Mouse (Mus musculus) stomach, embryonic 15.5 days (tissue): Measurements from ENCODE around the gene Smim24. TPM values are rescaled to one million over a fixed set of nuclear protein-coding genes. Genes with fewer than 3 reads are reported as not detected.

Experiments used
- ATAC-seq: fragments of 200-750 bp; cut with Nextera tagmentation; 2 replicates; pipeline ENCODE4 v1.8.0; 2017; ENCODE audit warnings: low read depth, moderate number of reproducible peaks, moderate TSS enrichment; ENCODE audit not compliant: insufficient read depth, low FRiP score
- H3K27ac ChIP-seq: fragments of 300-500 bp; sonication (generic); 2 replicates; pipeline ENCODE4 v1.5.1; 2015; ENCODE audit warnings: mild to moderate bottlenecking, inconsistent platforms
- H3K27me3 ChIP-seq: fragments of 300-500 bp; sonication (generic); replicated peaks from 2 replicates; pipeline ENCODE4 v1.6.1; 2015; ENCODE audit warnings: inconsistent platforms
- H3K36me3 ChIP-seq: fragments of 300-500 bp; sonication (generic); 2 replicates; pipeline ENCODE4 v1.6.1; 2015; ENCODE audit warnings: inconsistent platforms
- H3K4me1 ChIP-seq: fragments of 300-500 bp; sonication (generic); 2 replicates; pipeline ENCODE4 v1.6.1; 2015; ENCODE audit warnings: inconsistent platforms
- H3K4me2 ChIP-seq: fragments of 300-500 bp; sonication (generic); 2 replicates; pipeline ENCODE4 v1.6.1; 2015; ENCODE audit warnings: mild to moderate bottlenecking, inconsistent platforms
- H3K4me3 ChIP-seq: fragments of 300-500 bp; sonication (generic); replicated peaks from 2 replicates; pipeline ENCODE4 v1.5.1; 2015; ENCODE audit warnings: inconsistent platforms
- H3K9ac ChIP-seq: fragments of 300-500 bp; sonication (generic); 2 replicates; pipeline ENCODE4 v1.6.1; 2015; ENCODE audit warnings: inconsistent platforms
- H3K9me3 ChIP-seq: fragments of 300-500 bp; sonication (generic); 2 replicates; pipeline ENCODE4 v1.6.1; 2016; ENCODE audit warnings: inconsistent platforms
- WGBS: fragments of 180-500 bp; shearing (Covaris S2); methylation state at CpG from one replicate; pipeline ENCODE4 v1.1.7; 2015; 5-methylcytosine and 5-hydroxymethylcytosine counted together
- polyA plus RNA-seq: library from polyadenylated mRNA; unstranded; fragments of >200 nt; fragmentation: Nextera tagmentation; extraction: Ambion mirVana; gene quantifications from 2 replicates; pipeline ENCODE4 v1.2.1, GENCODE M21; 2015

Smim24 gene
- polyA plus RNA-seq, 1 experiment from 2014 or later: 59.5 TPM

DNA sequence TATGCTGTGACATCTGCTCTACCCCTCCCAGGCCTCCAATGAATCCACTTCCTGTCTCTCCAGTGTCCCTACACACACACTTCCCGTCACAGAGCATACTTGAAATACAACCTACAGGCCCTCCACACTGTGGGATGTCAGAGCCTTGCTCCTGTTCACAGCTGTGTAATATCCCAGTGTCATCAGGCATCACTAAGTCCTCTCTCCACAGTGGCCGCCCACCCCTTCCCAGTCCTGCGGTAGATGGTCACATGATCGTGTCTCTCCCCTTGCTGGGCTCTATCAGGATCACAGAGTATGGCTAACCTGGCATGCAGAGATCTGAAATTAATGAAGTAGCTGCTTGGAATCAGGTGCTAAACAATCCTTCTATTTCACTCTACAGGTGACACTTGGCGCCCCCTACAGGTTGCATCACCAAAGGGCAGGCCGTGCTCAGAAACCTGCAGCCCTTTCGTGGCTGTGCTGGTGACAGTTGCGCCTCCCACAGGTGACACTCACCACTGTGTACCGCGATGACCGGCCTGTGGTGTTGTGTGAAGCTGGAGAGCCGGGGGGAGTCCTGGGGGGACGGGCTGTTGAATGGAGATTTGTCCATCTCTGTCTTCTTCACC lies 12.8 kb downstream of the Smim24 start:
- H3K4me1 ChIP-seq: peaks cover 66% of the 10 kb centered on the region

DNA sequence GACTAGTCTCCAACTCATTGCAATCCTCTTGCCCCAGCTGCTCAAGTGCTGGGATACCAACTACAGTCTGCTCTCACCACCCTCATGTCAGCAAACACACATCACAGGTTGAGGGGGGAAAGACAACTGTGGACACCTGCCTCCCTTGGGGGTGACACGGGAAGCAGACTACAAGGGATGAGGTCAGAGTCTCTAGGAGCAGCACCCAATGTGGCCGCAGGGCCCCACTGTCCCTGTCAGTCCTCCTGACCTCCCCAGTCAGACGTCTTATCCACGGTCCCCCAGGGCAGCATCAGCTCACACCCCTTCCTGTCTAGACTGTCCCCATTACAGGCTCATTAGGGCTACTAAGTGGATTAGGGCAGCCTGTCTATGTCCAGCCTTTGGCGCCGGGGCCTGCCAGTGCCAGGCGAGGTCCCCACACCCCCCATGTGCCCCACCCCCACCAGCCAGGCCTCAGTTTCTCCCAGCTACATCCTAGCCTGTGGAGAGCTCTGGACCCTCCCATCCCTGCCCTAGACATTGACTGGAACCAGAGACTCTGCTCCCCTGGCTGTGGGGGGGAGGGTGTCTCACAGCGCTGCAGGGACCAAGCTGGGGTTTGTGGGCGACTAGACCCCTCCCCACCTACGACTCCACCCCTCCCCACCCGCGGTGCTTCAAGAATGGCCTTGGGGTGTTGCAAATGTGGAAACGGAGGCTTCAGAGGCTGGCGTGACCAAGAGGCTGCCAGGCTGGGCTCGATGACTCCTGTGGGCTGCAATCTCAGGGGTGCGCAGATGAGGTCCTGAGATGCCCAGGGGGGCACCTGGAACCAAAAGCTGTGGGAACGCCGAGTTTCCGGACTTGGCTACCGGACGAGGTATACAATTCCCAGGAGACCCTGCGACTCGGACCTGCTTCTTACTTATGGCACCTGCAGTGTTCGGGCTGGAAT lies 13.9 kb downstream of the Smim24 start:
- 0 out of 2 replicates have a peak, but pooled peaks cover 4% of the 10 kb centered on the region for H3K27me3 ChIP-seq
- peaks cover 19% of the 10 kb centered on the region; the same call in 1 of the 2 replicates for H3K36me3 ChIP-seq
- peak overlapping the region; percentile 38 for H3K4me2 ChIP-seq
- H3K27ac ChIP-seq: no peak overlapping the region
- peaks cover 69% of the 10 kb centered on the region for H3K4me1 ChIP-seq
- no peaks in the 10 kb centered on the region for H3K9me3 ChIP-seq
- ATAC-seq: no peak
- H3K9ac ChIP-seq: no peak overlapping the region
- H3K4me3 ChIP-seq: peak overlapping the region; percentile 16
- WGBS: 51% methylated on average over 24 of the region's 24 CpGs

More for the DNA sequence above, 12.8 kb downstream of the Smim24 start:
- H3K36me3 ChIP-seq: peaks cover 21% of the 10 kb centered on the region; the same call in 1 of the 2 replicates
- peak overlapping the region; percentile 4; the same call in 1 of the 2 replicates for H3K27ac ChIP-seq
- H3K9me3 ChIP-seq: no peaks in the 10 kb centered on the region
- ATAC-seq: no peak
- WGBS: 49% methylated on average over 13 of the region's 13 CpGs
- 0 out of 2 replicates have a peak, but pooled peaks cover 4% of the 10 kb centered on the region for H3K27me3 ChIP-seq
- no peak overlapping the region for H3K4me3 ChIP-seq
- H3K9ac ChIP-seq: no peak overlapping the region
- no peak overlapping the region for H3K4me2 ChIP-seq

DNA sequence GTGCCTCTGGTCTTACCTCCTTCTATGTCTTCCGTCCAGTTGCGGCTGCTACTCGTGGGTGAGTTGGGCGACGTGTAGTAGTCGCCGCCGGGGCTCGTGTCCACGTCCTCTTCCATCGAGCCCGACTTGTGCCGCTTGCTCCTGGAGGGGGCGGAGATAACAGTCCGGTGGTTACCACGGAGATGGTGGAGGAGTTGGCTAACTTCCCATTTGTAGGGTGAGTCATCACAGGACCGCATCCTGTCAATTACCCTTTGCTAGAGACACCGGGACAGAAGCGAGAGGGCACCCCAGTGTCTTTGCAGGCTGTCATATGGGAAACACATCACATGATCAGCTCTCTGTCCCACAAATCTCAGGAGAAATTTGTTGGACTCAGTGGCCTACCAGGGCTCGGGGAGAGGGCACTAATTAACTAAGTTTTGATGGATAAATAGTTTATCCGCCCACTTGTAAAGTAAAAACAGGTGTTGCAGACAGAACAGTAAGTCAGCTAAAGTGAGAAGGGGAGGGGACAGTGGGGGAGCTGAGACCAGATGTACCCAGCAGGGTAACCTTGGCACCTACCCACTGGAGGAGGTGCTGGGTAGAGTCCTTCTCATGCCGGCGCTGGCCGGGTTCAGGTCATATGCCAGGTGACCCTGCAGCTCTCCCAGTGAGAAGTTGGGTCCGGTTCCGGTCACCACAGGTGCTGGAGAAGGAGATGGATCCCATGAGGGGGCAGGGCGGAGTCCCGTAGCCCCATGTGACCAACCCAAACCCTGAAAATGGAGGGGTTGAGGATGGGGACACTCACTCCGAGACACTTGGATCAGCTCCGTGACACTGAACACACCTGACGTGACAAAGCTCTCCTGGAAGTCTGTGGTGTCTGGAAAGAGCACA lies 14.9 kb downstream of the Smim24 start:
- 29% methylated on average over 31 of the region's 31 CpGs for WGBS
- Histone ChIP-seq H3K9me3 (no peaks in the 10 kb centered on the region), H3K4me3 (peak overlapping the region; percentile 16), H3K4me2 (peak overlapping the region; percentile 38), H3K36me3 (peaks cover 19% of the 10 kb centered on the region; the same call in 1 of the 2 replicates), H3K27me3 (0 out of 2 replicates have a peak, but pooled peaks cover 4% of the 10 kb centered on the region), H3K9ac (no peak overlapping the region), H3K4me1 (peaks cover 69% of the 10 kb centered on the region), H3K27ac (0 out of 2 replicates have a peak overlapping the region, but pooled peaks have one; percentile 3)
- ATAC-seq: no peak

DNA sequence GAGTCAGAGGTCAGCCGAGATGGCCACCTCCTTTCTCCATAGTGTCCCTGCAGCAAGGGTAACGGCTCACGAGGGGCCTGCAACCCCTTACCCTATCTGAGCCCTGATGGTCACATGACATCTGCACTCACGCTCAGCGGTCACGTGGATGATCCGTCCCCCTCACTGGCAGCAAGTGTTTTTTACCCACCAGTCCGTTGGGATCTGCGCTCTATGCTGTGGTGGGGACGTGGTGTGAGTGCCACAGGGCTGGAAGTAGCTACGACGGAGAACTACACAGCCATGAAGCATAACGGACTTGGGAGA lies 15.5 kb downstream of the Smim24 start:
- Histone ChIP-seq H3K27me3 (0 out of 2 replicates have a peak, but pooled peaks cover 4% of the 10 kb centered on the region), H3K4me1 (peaks cover 69% of the 10 kb centered on the region), H3K4me3 (no peak overlapping the region), H3K4me2 (no peak overlapping the region; the same call in 1 of the 2 replicates), H3K9me3 (no peaks in the 10 kb centered on the region), H3K9ac (no peak overlapping the region), H3K36me3 (peaks cover 19% of the 10 kb centered on the region; the same call in 1 of the 2 replicates), H3K27ac (0 out of 2 replicates have a peak overlapping the region, but pooled peaks have one; percentile 3)
- WGBS: 49% methylated on average over 13 of the region's 13 CpGs
- no peak for ATAC-seq

DNA sequence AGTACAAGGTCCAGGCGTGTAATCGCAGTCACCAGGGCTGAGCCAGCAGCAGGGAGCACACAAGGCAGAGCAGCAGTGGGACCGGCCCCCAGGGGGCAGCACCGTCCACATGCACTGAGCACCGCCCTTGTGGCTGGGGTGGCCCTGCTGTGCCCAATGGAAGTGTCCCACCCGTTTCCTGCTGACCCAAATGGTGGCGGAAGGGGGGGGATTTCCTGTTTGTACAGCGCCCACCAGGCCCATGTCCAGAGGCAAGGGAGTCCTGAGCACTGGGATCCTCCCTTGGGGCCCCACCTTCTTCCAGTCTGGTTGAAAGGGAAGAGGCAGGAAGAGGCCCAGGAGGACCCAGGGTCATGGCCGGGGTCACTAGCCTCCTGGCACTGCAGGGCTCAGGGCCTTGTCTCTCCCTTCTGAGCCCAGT lies 16.0 kb downstream of the Smim24 start:
- no peak overlapping the region for H3K4me2 ChIP-seq
- peak; percentile 27; the same call in 1 of the 2 replicates for ATAC-seq

DNA sequence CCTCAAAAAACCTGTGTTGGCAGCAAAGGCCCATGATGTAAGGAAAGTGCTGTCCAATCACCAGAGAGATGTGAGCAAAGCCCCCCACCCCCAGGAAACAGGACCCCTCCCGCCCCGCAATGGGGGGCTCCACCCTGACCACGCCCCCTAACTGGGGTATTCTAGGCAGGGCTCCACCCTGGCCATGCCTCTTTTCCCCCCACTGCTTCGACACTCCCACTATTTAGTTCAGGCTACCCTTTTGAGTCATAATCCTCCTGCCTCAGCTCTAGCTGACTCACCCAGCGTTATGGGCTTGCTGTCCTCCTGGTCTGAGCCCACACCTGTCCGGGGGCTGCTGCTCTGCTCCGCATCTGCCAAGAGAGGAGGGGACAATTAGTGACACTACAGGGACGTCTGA lies 16.5 kb downstream of the Smim24 start:
- ATAC-seq: no peak
- H3K4me2 ChIP-seq: no peak overlapping the region
- 30% methylated on average over 8 of the region's 8 CpGs for WGBS
- H3K27ac ChIP-seq: 0 out of 2 replicates have a peak overlapping the region, but pooled peaks have one; percentile 42
- H3K27me3 ChIP-seq: 0 out of 2 replicates have a peak, but pooled peaks cover 4% of the 10 kb centered on the region
- H3K4me1 ChIP-seq: peaks cover 73% of the 10 kb centered on the region
- no peak overlapping the region for H3K4me3 ChIP-seq
- no peaks in the 10 kb centered on the region for H3K9me3 ChIP-seq
- no peak overlapping the region for H3K9ac ChIP-seq
- H3K36me3 ChIP-seq: peaks cover 15% of the 10 kb centered on the region; the same call in 1 of the 2 replicates

More for the DNA sequence above, 16.0 kb downstream of the Smim24 start:
- Histone ChIP-seq H3K4me3 (no peak overlapping the region), H3K36me3 (peaks cover 19% of the 10 kb centered on the region; the same call in 1 of the 2 replicates), H3K4me1 (peaks cover 71% of the 10 kb centered on the region), H3K9ac (no peak overlapping the region), H3K9me3 (no peaks in the 10 kb centered on the region), H3K27me3 (0 out of 2 replicates have a peak, but pooled peaks cover 4% of the 10 kb centered on the region), H3K27ac (0 out of 2 replicates have a peak overlapping the region, but pooled peaks have one; percentile 42)
- 34% methylated on average over 9 of the region's 9 CpGs for WGBS

DNA sequence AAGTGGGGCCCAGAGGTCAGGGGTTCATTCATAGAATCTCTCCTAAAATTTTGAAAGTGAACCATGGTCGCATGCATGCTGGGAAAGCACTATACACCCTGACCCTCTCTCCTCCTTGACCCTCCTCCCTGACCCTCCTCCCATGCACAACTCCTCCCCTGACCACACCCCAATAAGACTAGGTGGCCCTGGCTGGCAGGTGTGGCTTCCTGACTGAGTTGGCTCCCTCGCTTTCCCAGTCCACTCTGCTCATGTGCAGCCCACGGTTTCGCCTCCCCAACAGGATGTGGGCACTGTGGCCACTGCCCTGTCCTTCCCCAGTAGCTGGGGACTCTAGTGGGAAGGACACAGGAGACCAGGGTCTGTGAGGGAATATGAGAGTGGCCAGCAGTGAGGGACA lies 17.5 kb downstream of the Smim24 start:
- Histone ChIP-seq H3K27ac (peak overlapping the region; percentile 84), H3K9me3 (no peaks in the 10 kb centered on the region), H3K4me1 (peaks cover 83% of the 10 kb centered on the region), H3K27me3 (0 out of 2 replicates have a peak, but pooled peaks cover 4% of the 10 kb centered on the region), H3K4me2 (no peak overlapping the region), H3K9ac (no peak overlapping the region), H3K36me3 (peaks cover 10% of the 10 kb centered on the region; the same call in 1 of the 2 replicates), H3K4me3 (no peak overlapping the region)
- 52% methylated on average over 4 of the region's 4 CpGs for WGBS
- ATAC-seq: no peak

DNA sequence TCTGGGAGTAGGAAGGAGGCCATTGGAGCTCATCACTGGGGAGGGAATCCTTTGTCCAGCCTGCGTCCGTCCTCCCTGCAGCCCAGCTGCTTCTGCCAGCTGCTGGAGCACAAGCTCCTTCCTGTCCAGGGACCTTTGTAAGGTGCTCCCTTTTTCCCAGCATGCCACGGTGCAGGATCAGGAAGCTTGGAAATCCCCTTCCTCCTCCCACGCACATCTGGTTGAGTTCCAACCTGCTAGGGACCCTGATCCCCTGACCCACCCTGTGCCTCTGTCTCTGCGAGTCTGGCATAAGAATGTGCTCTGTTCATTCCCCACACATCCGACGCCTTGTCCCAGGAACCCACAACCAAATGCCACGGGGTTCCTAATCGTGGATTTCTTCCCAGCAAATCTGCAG lies 18.1 kb downstream of the Smim24 start:
- Histone ChIP-seq H3K27ac (peak overlapping the region; percentile 84), H3K9ac (no peak overlapping the region), H3K27me3 (0 out of 2 replicates have a peak, but pooled peaks cover 4% of the 10 kb centered on the region), H3K4me3 (no peak overlapping the region), H3K4me2 (no peak overlapping the region), H3K4me1 (peaks cover 89% of the 10 kb centered on the region), H3K9me3 (no peaks in the 10 kb centered on the region), H3K36me3 (peaks cover 10% of the 10 kb centered on the region; the same call in 1 of the 2 replicates)
- ATAC-seq: no peak
- 58% methylated on average over 9 of the region's 9 CpGs for whole genome bisulfite sequencing

DNA sequence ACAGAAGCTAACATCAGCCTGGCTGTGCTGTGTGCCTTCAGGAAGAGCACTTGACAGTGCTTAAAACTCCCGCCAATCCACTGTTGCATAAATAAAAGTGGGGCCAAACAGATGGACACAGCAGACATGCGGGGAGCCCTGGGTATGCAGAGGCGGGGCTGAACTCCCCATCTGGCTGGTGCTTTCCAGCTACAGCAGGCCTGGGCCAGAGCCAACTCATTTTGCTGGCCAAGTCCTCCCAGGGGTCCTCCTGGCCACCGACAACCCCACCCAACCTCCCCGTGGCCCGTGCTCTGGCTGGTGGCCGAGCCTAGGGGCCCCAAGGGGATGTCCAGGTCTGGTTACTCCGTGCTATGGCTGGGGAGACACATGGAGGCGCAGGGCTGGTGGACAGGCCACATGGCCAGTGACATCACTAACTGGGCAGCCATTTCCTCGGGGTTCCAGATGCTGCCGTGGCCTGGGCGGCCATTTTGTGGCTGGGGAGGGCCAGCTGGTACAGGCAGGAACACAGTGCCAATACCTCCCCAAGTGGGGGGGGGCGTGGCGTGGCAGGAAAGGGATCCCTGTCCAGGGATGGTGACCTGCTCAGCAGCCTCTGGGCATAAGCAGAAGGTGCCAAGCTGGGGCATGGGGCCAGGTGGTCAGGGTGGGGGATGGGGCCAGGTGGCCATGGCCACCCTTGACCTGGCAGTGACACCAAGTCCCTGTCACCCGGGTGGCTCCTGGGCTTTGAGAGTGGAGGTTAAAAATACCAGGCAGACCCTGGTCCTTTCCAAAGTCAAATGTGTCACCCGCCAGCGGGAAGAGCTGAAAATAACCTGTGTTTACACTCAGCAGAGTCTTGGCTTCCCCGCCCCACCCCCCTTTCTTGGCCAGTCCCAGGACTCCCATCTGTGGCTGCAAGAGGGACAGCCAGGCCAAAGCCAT lies 18.9 kb downstream of the Smim24 start:
- WGBS: 40% methylated on average over 18 of the region's 18 CpGs
- peak overlapping the region; percentile 14 for H3K4me2 ChIP-seq
- no peak overlapping the region for H3K4me3 ChIP-seq
- peak; percentile 6; the same call in 1 of the 2 replicates for ATAC-seq
- H3K4me1 ChIP-seq: peaks cover 96% of the 10 kb centered on the region
- H3K27me3 ChIP-seq: 0 out of 2 replicates have a peak, but pooled peaks cover 4% of the 10 kb centered on the region
- no peak overlapping the region for H3K9ac ChIP-seq
- H3K36me3 ChIP-seq: peaks cover 10% of the 10 kb centered on the region; the same call in 1 of the 2 replicates
- H3K9me3 ChIP-seq: no peaks in the 10 kb centered on the region
- peak overlapping the region; percentile 84 for H3K27ac ChIP-seq
